Mouse (Mus musculus) embryo, embryonic 10 days (tissue): ENCODE results near the gene Tnc.
A peak's percentile ranks its signal among the peaks of the same experiment; 100 is the strongest.
"Not testable (repeated sequence)": the region's sequence is repeated elsewhere in the genome, so short reads cannot be mapped to it uniquely, and the experiment has no call there.

Source experiments
- DNase-seq: peaks from one replicate; pipeline ENCODE4 v3.0.0-alpha.2; 2015; ENCODE audit warnings: low spot score

Tnc gene

DNA sequence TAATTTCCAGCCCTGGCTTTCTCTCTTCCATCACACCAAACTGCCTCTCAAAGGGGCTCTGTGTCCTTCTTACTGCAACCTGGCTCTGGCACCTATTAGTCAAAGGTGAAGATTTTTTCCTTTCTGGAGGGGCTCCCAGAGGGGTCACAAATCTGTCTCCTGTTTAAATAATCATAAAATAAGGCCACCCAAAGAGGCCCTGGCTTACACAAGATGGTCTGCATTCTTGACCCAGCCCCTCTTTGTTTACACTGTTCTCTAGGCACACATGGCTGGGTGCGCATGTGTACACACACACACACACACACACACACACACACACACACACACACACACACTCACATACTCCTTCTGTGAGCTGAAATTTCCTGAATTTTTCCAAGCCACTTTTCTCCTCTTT lies 83.4 kb downstream of the Tnc start:
- no peak for DNase-seq

DNA sequence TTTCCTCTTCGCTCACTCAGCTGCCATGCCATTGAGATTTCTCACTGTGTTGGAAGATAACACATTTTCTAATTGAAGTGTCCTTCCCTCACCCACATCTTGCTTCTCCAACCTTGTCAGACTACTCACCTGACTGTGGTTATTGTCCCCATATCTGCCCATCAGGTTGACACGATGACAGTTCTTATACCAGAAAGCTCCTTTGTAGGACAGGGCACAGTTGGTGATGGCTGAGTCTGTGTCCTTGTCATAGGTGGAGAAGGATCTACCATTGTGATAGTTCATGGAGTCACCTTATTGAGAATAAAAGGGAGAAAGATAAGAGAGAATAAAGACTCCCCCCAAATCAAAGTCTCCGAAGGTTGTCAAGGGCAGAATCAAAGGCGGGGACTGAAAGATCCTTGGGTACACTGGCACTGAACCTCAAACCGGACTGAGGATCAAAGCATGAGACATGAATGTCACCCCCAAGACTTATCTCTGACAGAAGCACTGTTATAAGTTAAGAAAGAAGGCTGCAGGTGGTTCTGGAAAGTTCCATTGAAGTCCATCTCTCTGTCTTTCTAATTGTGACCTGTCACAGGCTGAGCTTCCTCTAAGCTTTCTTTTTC lies 84.9 kb downstream of the Tnc start:
- DNase-seq, result no peak

DNA sequence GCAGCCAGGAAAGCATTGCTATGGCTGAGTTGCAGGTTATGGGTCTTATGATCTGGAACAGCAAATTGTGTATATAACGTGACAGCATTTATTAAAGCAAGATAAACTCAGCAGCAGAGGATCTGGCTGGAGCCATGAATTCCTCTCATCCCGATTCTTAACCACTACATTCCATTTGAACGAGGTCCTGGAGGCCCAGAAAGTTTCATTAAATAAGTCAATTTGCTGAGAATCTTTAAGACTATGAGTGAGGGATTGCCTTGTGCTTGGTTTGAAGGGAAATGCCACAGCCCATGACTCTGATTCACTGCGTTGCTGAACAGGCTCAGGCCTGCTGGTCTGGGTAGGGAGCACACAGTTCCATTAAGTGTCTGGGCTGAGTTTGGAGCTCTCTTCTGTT lies 88.2 kb downstream of the Tnc start:
- DNase-seq, result no peak

DNA sequence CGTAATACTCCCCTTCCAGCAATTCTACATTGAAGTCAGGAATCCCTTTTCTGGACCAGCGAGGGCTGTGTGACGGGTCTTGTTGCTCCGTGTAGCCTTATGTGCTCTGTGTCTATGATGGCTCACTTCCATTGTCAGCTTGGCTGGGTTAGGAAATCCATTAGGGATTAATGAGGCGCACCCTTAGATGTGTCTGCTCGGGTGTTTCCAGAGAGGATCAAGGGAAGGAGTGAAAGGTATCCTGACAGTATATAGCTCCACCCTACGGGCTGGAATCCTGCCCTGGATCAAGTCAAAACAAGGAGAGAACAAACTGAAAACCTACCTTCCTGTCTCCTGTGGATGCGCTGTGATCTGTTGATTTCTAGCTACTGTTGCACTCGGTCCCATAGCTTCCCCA lies 96.8 kb downstream of the Tnc start:
- DNase-seq, result no peak

DNA sequence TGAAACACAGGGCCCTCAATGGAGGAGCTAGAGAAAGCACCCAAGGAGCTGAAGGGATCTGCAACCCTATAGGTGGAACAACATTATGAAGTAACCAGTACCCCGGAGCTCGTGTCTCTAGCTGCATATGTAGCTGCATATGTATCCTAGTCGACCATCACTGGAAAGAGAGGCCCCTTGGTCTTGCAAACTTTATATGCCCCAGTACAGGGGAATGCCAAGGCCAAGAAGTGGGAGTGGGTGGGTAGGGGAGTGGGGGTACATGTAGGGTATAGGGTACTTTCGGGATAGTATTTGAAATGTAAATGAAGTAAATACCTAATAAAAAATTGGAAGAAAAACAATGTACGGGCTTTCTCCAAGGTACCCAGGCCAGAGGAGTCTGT lies 98.1 kb downstream of the Tnc start:
- not testable (repeated sequence) for DNase-seq

DNA sequence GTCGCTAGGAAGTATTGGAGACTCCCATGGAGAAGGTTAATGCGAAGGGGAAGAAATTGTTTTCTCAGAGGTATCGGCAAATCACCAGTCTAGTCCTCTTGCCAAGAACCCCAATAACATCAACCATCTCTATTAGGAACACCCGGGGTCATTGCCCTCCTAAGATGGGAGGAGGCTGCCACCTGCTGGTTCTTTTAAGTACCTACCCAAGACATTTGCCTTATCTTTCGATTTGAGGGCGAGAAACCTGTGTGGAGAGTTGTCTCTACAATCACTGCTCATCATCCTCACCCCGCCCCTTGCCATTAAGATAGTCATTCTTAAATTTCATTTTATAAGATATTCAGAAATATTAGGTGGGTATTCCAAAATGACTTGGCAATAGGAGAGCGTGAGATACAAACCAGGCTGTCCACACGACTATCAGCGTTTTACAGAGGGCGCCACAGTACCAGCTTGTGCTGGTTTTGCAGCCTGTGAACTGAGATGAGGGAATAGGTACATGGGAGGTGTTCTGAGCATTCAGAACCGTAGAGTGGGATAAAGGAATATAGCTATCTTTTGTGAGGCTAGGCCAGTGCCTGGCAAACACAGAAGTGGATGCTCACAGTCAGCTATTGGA lies 98.6 kb downstream of the Tnc start:
- peak; percentile 81 for DNase-seq

GRCm38 (mm10) chr4:63943813-63944212 lies 103.0 kb downstream of the Tnc start:
- DNase-seq, result no peak

GRCm38 (mm10) chr4:63942875-63943274 lies 103.9 kb downstream of the Tnc start:
- DNase-seq, result no peak

DNA sequence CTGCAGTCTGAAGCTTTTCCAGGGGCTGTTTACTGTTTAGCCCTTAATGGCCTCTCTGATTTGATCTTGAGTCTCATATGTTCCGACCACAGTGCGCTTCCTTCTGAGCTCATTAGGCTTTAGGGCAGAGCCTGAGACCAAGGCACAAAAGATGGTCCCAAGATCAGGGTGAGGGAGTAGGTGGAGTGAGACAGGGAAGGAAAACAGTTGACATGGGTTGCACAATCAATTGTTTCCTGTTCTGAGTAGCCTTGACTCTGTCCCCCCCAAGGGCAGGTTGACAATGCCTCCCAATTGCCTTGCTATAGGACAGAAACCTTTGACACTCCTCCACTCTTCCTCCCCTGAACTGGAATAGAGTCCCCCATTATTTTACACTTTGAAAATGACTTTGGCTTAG lies 105.4 kb downstream of the Tnc start:
- no peak for DNase-seq

- DNase-seq, result no peak
These were observed 107.4 kb downstream of the Tnc start for GRCm38 (mm10) chr4:63939428-63939827.

- no peak for DNase-seq
These were observed 110.9 kb downstream of the Tnc start for GRCm38 (mm10) chr4:63935960-63936359.

- DNase-seq, result no peak
These were observed 111.5 kb downstream of the Tnc start for GRCm38 (mm10) chr4:63935314-63935713.

- no peak for DNase-seq
These were observed 116.0 kb downstream of the Tnc start for GRCm38 (mm10) chr4:63930863-63931262.

GRCm38 (mm10) chr4:63929490-63929889 lies 117.3 kb downstream of the Tnc start:
- DNase-seq, result no peak

DNA sequence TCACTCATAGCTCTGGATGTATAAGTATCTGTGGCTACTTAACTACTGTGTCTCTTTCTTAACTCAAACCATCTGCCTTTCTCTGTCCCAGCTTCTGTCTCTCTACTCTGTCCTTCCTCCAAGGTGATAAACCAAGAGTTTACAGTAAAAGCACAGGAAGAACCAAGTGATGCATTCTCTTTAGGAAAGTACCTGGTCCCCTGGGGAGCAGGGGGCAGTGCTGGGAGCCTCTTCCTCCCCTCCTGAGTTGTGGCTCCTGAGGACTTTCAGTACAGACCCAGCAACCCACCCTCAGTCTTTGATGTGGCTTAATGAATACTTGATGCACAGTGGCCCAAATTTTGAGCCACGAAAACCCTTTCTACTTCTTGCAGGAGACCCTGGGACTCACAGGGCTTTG lies 118.6 kb downstream of the Tnc start:
- DNase-seq, result no peak

GRCm38 (mm10) chr4:63917181-63917580 lies 129.6 kb downstream of the Tnc start:
- DNase-seq, result no peak

DNA sequence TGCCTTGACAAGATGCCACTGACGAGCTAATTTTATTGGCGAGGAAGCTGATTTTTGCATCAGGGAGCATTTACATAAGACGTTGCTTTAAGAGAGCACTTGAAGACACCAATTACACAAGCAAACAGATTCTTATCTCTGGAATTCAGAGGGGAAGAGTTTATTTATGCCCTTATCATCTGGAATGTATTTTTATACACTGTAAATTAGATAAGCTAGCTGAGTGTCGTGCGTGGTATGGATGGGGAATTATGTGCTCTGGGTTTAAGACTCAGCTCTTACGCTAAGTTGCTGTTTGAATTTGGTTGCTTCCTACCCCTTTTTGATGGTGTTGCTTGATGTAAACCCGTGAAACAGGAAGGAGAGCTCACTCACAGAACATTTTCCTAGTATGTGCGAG lies 130.1 kb downstream of the Tnc start:
- DNase-seq, result no peak

DNA sequence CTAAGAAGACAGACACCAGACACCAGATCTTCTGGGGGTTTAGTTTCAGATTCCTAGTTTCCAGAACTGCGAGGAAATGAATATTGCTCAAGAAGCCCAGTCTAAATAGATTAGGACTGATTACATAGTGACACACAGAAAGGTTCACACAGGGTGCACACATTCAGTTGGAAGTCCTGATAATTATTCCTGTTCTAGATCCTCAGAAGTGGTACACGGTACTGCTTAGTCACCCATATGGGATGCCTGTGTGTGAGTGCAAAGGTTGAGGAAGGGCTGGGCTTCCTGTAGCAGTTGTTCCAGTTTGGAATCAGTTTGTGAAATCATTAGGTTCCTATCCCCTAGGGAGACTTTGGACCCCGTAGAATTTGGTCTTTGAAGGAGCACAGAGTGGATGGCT lies 130.5 kb downstream of the Tnc start:
- DNase-seq, result no peak
